Mouse (Mus musculus) neural tube, embryonic 13.5 days (tissue): Measurements from ENCODE around the gene Shc4. TPM values are rescaled to one million over a fixed set of nuclear protein-coding genes. Genes with fewer than 3 reads are reported as not detected.

Source experiments
- ATAC-seq: fragments of 200-750 bp; cut with Nextera tagmentation; 2 replicates; pipeline ENCODE4 v1.8.0; 2017; ENCODE audit warnings: low read depth, mild to moderate bottlenecking, moderate TSS enrichment, moderate library complexity
- H3K27ac ChIP-seq: fragments of 300-500 bp; sonication (generic); replicated peaks from 2 replicates; pipeline ENCODE4 v1.5.1; 2015; ENCODE audit warnings: moderate library complexity, mild to moderate bottlenecking, inconsistent platforms
- H3K27me3 ChIP-seq: fragments of 300-500 bp; sonication (generic); 2 replicates; pipeline ENCODE4 v1.6.1; 2015; ENCODE audit warnings: mild to moderate bottlenecking, inconsistent platforms
- H3K36me3 ChIP-seq: fragments of 300-500 bp; sonication (generic); 2 replicates; pipeline ENCODE4 v1.6.1; 2015; ENCODE audit warnings: mild to moderate bottlenecking, inconsistent platforms
- H3K4me1 ChIP-seq: fragments of 300-500 bp; sonication (generic); replicated peaks from 2 replicates; pipeline ENCODE4 v1.6.1; 2015; ENCODE audit warnings: inconsistent platforms
- H3K4me2 ChIP-seq: fragments of 300-500 bp; sonication (generic); 2 replicates; pipeline ENCODE4 v1.6.1; 2015; ENCODE audit warnings: inconsistent platforms, mild to moderate bottlenecking, moderate library complexity
- H3K4me3 ChIP-seq: fragments of 300-500 bp; sonication (generic); 2 replicates; pipeline ENCODE4 v1.5.1; 2015; ENCODE audit warnings: mild to moderate bottlenecking, inconsistent platforms
- H3K9ac ChIP-seq: fragments of 300-500 bp; sonication (generic); 2 replicates; pipeline ENCODE4 v1.6.1; 2015; ENCODE audit warnings: moderate library complexity, mild to moderate bottlenecking, inconsistent platforms
- H3K9me3 ChIP-seq: fragments of 300-500 bp; sonication (generic); 2 replicates; pipeline ENCODE4 v1.6.1; 2016; ENCODE audit warnings: inconsistent platforms
- WGBS: fragments of 180-500 bp; shearing (Covaris S2); methylation state at CpG from one replicate; pipeline ENCODE4 v1.1.7; 2015; 5-methylcytosine and 5-hydroxymethylcytosine counted together
- polyA plus RNA-seq: library from polyadenylated mRNA; unstranded; fragments of >200 nt; fragmentation: Nextera tagmentation; extraction: Ambion mirVana; gene quantifications from 2 replicates; pipeline ENCODE4 v1.2.1, GENCODE M21; 2015

The Shc4 gene
- polyA plus RNA-seq, 1 experiment from 2014 or later, result 4.6 TPM

DNA sequence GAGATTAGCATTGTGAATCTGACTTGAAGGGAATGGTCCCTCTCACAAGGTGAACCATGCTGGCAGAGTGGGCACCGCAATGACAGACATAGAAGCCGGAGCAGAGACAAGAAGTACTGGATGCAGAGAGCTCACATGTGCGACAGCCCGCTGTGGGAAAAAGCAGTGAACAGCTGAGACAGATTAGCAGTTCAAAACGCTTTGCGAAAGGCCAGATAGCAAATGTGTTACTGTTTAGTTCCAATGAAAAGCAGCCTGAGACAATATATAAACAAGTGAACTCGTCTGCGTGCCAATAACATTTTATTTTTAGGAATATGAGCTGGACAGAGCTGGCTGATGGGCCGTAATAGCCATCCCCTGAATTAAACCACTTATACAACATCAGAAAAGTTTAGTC, 42.1 kb downstream of the Shc4 start:
- 87% methylated on average over 9 of the region's 9 CpGs for WGBS
- Histone ChIP-seq H3K27me3 (no peaks in the 10 kb centered on the region), H3K9ac (no peak overlapping the region), H3K9me3 (no peaks in the 10 kb centered on the region), H3K4me3 (no peak overlapping the region), H3K36me3 (no peaks in the 10 kb centered on the region), H3K4me1 (peaks cover 8% of the 10 kb centered on the region; the same call in 1 of the 2 replicates), H3K4me2 (no peak overlapping the region), H3K27ac (no peak overlapping the region)
- no peak for ATAC-seq

DNA sequence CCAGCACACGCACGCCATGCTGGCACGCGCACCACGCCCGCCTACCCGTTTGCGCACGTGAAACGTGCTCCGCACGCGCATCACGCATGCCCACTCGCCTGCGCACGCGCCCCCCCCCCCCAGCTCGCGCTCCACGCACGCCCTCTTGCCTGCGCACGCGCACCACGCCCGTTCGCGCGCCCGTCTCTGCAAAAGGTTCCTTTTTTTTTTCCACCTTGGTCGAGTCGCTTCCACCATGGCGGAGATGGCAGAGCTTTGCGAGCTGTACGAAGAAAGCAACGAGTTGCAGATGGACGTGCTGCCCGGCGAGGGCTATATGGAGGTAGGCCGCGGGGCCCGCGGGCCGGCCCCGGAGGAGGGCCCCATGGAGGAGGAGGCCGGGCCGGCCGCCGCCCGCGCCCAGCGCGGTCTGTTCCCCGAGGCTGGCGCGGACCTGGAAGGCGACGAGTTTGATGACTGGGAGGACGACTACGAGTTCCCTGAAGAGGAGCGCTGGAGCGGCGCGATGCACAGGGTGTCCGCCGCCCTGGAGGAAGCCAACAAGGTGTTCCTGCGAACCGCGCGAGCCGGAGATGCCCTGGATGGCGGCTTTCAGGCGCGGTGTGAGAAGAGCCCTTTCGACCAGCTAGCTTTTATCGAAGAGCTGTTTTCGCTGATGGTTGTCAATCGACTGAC, 50.9 kb downstream of the Shc4 start, which contains the start of gene Eid1:
TSS of gene Eid1 (plus strand) at position 139 of the 675 bp plus-strand sequence.
- Histone ChIP-seq H3K4me1 (peaks cover 14% of the 10 kb centered on the region), H3K9ac (peak within 1 kb of the TSS; percentile 87), H3K27me3 (no peaks in the 10 kb centered on the region), H3K27ac (peak within 1 kb of the TSS; percentile 98), H3K9me3 (no peaks in the 10 kb centered on the region), H3K36me3 (no peaks in the 10 kb centered on the region), H3K4me3 (peak within 1 kb of the TSS; percentile 65), H3K4me2 (peak within 1 kb of the TSS; percentile 69)
- WGBS, result 3% methylated on average over 70 of the region's 79 CpGs
- ATAC-seq, result peak; percentile 96

DNA sequence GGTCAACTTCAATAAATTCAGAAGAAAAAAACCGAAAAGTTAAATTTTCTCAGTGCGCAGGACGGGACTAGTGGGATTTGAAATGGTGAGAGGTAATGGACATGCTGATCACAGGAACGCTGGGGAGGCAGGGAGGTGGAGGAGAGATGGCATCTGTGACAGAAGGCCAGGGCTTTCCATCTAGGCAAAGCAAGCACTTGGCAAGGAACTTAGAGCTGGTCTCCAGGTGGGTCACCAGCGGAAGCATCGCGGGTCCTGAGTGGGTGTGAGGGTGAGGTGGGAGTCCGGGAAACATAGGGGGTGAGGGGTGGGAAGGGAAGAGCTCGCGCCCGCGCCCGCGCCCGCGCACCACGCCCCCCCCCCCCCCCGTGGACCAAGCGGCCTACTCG, 51.4 kb downstream of the Shc4 start:
- H3K9me3 ChIP-seq, result no peaks in the 10 kb centered on the region
- peak overlapping the region; percentile 87 for H3K9ac ChIP-seq
- no peak for ATAC-seq
- H3K4me2 ChIP-seq, result peak overlapping the region; percentile 69
- H3K4me1 ChIP-seq, result peaks cover 14% of the 10 kb centered on the region
- H3K27me3 ChIP-seq, result no peaks in the 10 kb centered on the region
- peak overlapping the region; percentile 98 for H3K27ac ChIP-seq
- H3K36me3 ChIP-seq, result no peaks in the 10 kb centered on the region
- WGBS, result 14% methylated on average over 18 of the region's 20 CpGs
- peak overlapping the region; percentile 65 for H3K4me3 ChIP-seq

DNA sequence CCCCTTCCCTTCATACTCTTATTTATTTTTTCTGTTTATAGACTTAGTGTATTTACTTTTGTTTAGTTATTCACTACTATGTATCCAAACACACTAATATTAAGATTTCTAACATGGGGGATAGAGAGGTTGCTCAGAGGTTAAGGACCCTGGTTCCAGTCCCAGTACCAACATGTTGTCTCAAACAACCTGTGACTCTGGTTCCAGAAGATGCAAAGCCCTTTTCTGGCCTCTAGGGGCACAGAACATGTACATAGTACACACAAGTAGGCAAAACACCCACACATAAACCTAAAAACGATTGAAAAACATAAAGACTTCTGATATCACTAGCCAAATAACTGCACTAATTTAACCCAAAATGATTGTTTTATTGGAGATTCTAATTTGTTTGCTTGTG, 53.1 kb downstream of the Shc4 start:
- ATAC-seq, result no peak
- WGBS, result 59% methylated on average over 1 of the region's 1 CpGs
- no peak overlapping the region for H3K4me3 ChIP-seq
- no peaks in the 10 kb centered on the region for H3K27me3 ChIP-seq
- no peaks in the 10 kb centered on the region for H3K9me3 ChIP-seq
- H3K27ac ChIP-seq, result no peak overlapping the region
- H3K4me2 ChIP-seq, result no peak overlapping the region
- no peak overlapping the region for H3K9ac ChIP-seq
- H3K4me1 ChIP-seq, result peaks cover 16% of the 10 kb centered on the region
- H3K36me3 ChIP-seq, result no peaks in the 10 kb centered on the region

DNA sequence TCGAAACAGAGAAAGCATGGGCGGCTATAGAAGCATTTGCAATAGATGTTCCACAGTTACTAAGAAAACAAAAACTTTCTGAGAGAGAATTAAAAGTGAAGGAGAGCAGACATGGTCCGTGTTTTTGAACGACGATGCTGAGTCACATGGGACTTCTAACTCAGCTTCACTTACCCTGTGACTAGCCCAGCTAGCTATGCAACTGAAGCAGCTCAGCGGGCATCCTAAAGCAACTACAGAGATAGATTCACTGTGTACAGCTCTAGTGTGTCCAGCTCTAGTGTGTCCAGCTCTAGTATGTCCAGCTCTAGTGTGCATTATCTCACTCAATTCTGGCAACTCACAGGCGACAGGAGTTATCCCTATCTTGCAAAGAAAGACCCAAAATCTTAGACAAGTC, 56.2 kb downstream of the Shc4 start:
- no peak overlapping the region for H3K9ac ChIP-seq
- H3K27me3 ChIP-seq, result no peaks in the 10 kb centered on the region
- no peaks in the 10 kb centered on the region for H3K36me3 ChIP-seq
- WGBS, result 86% methylated on average over 7 of the region's 7 CpGs
- no peak overlapping the region for H3K4me2 ChIP-seq
- no peak overlapping the region for H3K4me3 ChIP-seq
- ATAC-seq, result no peak
- no peak overlapping the region for H3K27ac ChIP-seq
- no peaks in the 10 kb centered on the region for H3K9me3 ChIP-seq
- H3K4me1 ChIP-seq, result 0 out of 2 replicates have a peak, but pooled peaks cover 11% of the 10 kb centered on the region

DNA sequence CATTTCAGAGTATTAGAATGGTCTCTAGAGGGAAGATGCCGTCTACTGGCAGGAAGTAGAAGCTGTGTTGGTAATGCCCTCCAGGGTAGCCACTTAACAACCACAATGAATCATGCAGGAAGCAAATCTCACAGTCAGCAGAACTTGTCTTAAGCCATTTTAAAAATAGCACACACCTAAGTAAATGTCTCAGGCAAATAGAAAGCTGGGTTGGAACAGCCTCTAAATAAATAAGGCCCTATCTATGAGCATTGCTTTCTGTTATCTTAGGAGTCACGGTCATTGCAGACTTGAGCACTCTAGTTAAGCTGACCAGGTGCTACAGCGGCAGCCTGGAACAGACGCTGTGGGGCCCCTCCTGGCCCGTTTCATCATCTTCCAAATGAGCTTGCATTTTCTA, 56.8 kb downstream of the Shc4 start:
- Histone ChIP-seq H3K4me1 (0 out of 2 replicates have a peak, but pooled peaks cover 11% of the 10 kb centered on the region), H3K27me3 (no peaks in the 10 kb centered on the region), H3K9ac (no peak overlapping the region), H3K9me3 (no peaks in the 10 kb centered on the region), H3K27ac (no peak overlapping the region), H3K36me3 (no peaks in the 10 kb centered on the region), H3K4me3 (no peak overlapping the region), H3K4me2 (no peak overlapping the region)
- no peak for ATAC-seq
- WGBS, result 61% methylated on average over 5 of the region's 5 CpGs

DNA sequence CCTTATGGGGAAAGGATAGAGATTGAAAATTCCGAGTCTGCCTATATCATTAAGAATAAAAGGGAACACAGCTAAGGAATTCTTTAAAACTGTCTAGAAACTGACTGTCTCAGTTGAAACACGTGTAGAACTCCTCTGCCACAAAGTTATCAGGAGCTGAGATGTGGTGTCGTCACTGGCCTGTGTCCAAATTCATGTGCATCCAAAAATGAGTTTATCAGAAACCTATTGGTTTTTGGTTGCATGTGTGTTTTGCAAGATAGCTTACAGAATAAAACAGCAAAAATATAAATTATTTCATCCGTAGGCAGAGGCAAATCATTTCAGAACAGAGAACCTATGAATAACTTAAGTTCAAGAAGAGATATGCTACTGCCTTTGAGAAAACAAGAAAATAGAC, 57.3 kb downstream of the Shc4 start:
- H3K27ac ChIP-seq, result no peak overlapping the region
- WGBS, result 83% methylated on average over 4 of the region's 4 CpGs
- ATAC-seq, result no peak
- no peak overlapping the region for H3K4me3 ChIP-seq
- no peaks in the 10 kb centered on the region for H3K27me3 ChIP-seq
- H3K9ac ChIP-seq, result no peak overlapping the region
- no peak overlapping the region for H3K4me2 ChIP-seq
- H3K36me3 ChIP-seq, result no peaks in the 10 kb centered on the region
- H3K4me1 ChIP-seq, result 0 out of 2 replicates have a peak, but pooled peaks cover 11% of the 10 kb centered on the region
- H3K9me3 ChIP-seq, result no peaks in the 10 kb centered on the region

DNA sequence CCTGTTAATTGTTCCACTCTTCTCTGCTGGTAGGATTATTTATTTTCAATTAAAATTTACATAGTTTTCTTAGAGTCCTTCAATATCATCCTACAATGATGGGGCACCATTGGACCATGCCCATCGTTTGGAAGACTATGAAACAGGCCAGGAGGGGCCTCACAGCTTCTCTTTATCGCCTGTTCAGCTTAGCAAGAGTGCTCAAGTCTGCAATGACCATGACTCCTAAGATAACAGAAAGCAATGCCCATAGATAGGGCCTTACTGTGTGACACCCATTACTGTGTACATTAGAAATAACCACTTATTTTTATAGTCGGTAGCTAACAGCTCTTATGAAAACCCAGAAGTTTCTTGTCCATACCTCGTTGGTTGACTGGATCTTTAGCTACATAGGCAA, 58.0 kb downstream of the Shc4 start:
- H3K36me3 ChIP-seq, result no peaks in the 10 kb centered on the region
- peaks cover 12% of the 10 kb centered on the region; the same call in 1 of the 2 replicates for H3K4me1 ChIP-seq
- H3K27ac ChIP-seq, result no peak overlapping the region
- no peaks in the 10 kb centered on the region for H3K9me3 ChIP-seq
- no peak overlapping the region for H3K4me2 ChIP-seq
- ATAC-seq, result no peak
- 87% methylated on average over 4 of the region's 4 CpGs for WGBS
- no peaks in the 10 kb centered on the region for H3K27me3 ChIP-seq
- H3K9ac ChIP-seq, result no peak overlapping the region
- H3K4me3 ChIP-seq, result no peak overlapping the region

DNA sequence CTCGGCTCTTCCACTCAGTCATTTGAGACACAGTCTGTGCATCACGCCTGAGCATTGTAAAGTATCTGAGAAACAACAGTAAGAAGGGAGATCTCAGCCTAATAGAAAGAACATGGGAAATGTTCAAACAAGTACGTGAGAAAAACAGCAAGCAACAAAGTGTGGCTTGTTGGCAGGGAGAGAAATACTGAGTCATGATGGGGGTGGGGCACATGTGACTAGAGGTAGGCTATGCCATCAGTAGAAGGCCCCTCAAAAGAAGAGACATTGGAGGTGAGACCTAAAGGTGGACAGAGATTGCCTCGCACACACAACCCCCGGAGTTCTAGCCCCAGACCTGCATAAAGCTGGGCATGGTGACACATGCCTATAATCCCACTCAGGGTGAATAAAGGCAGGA, 58.7 kb downstream of the Shc4 start:
- Histone ChIP-seq H3K4me1 (peaks cover 19% of the 10 kb centered on the region), H3K9ac (no peak overlapping the region), H3K27me3 (no peaks in the 10 kb centered on the region), H3K9me3 (no peaks in the 10 kb centered on the region), H3K36me3 (no peaks in the 10 kb centered on the region), H3K4me3 (no peak overlapping the region), H3K4me2 (no peak overlapping the region), H3K27ac (no peak overlapping the region)
- WGBS, result 89% methylated on average over 5 of the region's 5 CpGs
- no peak for ATAC-seq

DNA sequence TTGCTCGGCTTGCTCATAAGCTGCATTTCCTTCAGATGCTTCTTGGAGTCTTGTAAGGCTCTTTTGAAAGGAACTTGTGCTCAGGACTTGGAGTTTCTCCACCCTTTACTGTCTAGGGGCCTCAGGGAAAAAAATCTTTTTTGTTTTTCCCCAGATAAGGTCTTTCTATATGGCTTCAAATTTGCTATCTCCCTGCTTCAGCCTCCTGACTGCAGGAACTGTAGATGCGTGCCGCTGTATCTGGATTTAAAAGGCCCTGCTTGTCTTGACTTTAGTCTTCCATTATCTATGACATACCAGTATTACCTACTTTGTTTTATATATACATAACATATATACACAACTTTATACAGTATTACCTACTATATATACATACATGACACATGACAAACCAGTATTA, 61.4 kb downstream of the Shc4 start:
- Histone ChIP-seq H3K4me3 (no peak overlapping the region), H3K9me3 (no peaks in the 10 kb centered on the region), H3K36me3 (no peaks in the 10 kb centered on the region), H3K4me2 (no peak overlapping the region), H3K4me1 (peaks cover 20% of the 10 kb centered on the region), H3K9ac (no peak overlapping the region), H3K27me3 (no peaks in the 10 kb centered on the region), H3K27ac (no peak overlapping the region)
- no peak for ATAC-seq
- 90% methylated on average over 3 of the region's 3 CpGs for WGBS

DNA sequence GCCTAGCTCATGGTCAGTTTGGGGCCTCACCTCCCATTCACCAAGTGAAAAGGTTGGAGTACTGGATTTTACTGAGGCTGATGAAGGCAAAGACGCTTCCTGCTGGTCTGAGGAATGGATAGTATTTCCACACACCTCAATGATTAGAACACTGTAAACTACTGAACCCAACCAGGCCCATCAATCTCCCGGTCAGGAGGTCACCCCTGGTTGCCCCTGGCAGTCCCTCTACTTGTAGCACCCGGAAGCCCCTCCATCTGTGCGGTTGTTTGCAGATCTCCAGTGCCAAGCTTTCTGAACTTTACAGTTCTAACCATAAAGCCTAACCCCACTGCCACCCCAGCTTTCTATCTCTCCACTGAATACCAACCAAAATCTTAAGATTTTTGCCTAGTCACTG, 62.8 kb downstream of the Shc4 start:
- no peak for ATAC-seq
- Histone ChIP-seq H3K27ac (no peak overlapping the region), H3K4me3 (no peak overlapping the region), H3K36me3 (no peaks in the 10 kb centered on the region), H3K27me3 (no peaks in the 10 kb centered on the region), H3K4me1 (peaks cover 17% of the 10 kb centered on the region), H3K9me3 (no peaks in the 10 kb centered on the region), H3K4me2 (peak overlapping the region; percentile 46), H3K9ac (peak overlapping the region; percentile 55; the same call in 1 of the 2 replicates)
- 67% methylated on average over 4 of the region's 4 CpGs for WGBS

DNA sequence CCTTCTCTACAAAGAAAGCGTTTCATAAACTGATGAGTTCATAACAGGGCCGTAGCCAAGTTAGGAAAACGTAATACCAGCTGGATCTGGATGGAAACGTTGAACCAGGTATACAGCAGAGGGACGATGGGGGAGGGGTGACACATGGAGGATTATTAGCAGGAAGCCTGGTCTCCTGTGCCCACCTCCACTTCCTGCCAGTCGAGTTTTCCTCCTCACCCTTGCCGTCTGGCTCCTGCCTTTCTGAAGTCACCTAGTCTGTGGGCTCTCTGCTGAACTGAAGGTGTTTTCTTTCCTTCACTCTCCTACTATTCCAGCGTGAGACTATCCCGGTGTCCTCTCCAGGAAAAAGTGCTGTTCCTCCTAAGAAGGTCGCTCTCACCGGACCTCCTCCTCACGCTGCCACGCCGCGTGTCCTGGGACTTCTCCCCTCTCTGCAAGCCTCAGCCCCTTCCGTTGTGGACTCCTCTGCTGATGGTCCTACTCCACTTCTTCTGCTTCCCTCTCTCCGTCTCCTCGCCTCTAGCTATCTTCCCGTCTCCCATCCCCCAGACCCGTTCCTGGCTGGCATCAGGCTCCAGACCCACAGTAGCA, 63.3 kb downstream of the Shc4 start:
- Histone ChIP-seq H3K4me3 (peak overlapping the region; percentile 20), H3K27ac (no peak overlapping the region), H3K9ac (peak overlapping the region; percentile 55; the same call in 1 of the 2 replicates)

More for the DNA sequence above, 63.3 kb downstream of the Shc4 start:
- peaks cover 17% of the 10 kb centered on the region for H3K4me1 ChIP-seq
- H3K9me3 ChIP-seq, result no peaks in the 10 kb centered on the region
- peak; percentile 70 for ATAC-seq
- peak overlapping the region; percentile 46 for H3K4me2 ChIP-seq
- no peaks in the 10 kb centered on the region for H3K36me3 ChIP-seq
- H3K27me3 ChIP-seq, result no peaks in the 10 kb centered on the region
- WGBS, result 42% methylated on average over 20 of the region's 20 CpGs
